Mouse (Mus musculus): ENCODE measurements at regions not wholly inside any gene's neighbourhood (a gene's known extent, or its start where the extent isn't known, plus 50 kb on each side); places are given as distances from the start of the nearest gene placed in this dataset.

GRCm38 (mm10) chr2:138640654-138641053 is 384.3 kb downstream of the Btbd3 start:
- DNase-seq (ENCODE audit: low spot score in 2 of 2): no peak

- DNase-seq (ENCODE audit: low spot score in 2 of 2): no peak
Observed at GRCm38 (mm10) chr2:138641335-138641734, 385.0 kb downstream of the Btbd3 start.

- DNase-seq (ENCODE audit: low spot score in 2 of 2): no peak
Observed at GRCm38 (mm10) chr2:138648616-138649015, 392.3 kb downstream of the Btbd3 start.

GRCm38 (mm10) chr2:138659376-138659775 is 403.0 kb downstream of the Btbd3 start:
- DNase-seq (ENCODE audit: low spot score in 2 of 2): no peak

- DNase-seq (ENCODE audit: low spot score in 2 of 2): no peak
Observed at GRCm38 (mm10) chr2:138670307-138670706, 413.9 kb downstream of the Btbd3 start.

- DNase-seq (ENCODE audit: low spot score in 2 of 2): no peak
Observed at GRCm38 (mm10) chr2:138674801-138675200, 418.4 kb downstream of the Btbd3 start.

- DNase-seq (ENCODE audit: low spot score in 2 of 2): no peak
Observed at GRCm38 (mm10) chr2:138675229-138676065, 419.1 kb downstream of the Btbd3 start.

GRCm38 (mm10) chr2:138688140-138688871 is 431.9 kb downstream of the Btbd3 start:
- DNase-seq (ENCODE audit: low spot score in 2 of 2): no peak

GRCm38 (mm10) chr2:138689497-138689896 is 433.1 kb downstream of the Btbd3 start:
- DNase-seq (ENCODE audit: low spot score in 2 of 2): no peak

- DNase-seq (ENCODE audit: low spot score in 2 of 2): no peak
Observed at GRCm38 (mm10) chr2:138702783-138703182, 446.4 kb downstream of the Btbd3 start.

GRCm38 (mm10) chr2:138703943-138704541 is 447.7 kb downstream of the Btbd3 start:
- no peak for DNase-seq (ENCODE audit: low spot score in 2 of 2)

GRCm38 (mm10) chr2:138708763-138709162 is 452.4 kb downstream of the Btbd3 start:
- DNase-seq (ENCODE audit: low spot score in 2 of 2): no peak

- DNase-seq (ENCODE audit: low spot score in 2 of 2): no peak
Observed at GRCm38 (mm10) chr2:138733846-138734245, 477.5 kb downstream of the Btbd3 start.

- no peak for DNase-seq (ENCODE audit: low spot score in 2 of 2)
Observed at GRCm38 (mm10) chr2:138744806-138745205, 488.4 kb downstream of the Btbd3 start.

GRCm38 (mm10) chr2:138760439-138760963 is 504.1 kb downstream of the Btbd3 start:
- no peak for DNase-seq (ENCODE audit: low spot score in 2 of 2)

- DNase-seq (ENCODE audit: low spot score in 2 of 2): no peak
Observed at GRCm38 (mm10) chr2:138761400-138761799, 505.0 kb downstream of the Btbd3 start.

- DNase-seq (ENCODE audit: low spot score in 2 of 2): no peak
Observed at GRCm38 (mm10) chr2:138766275-138766842, 510.0 kb downstream of the Btbd3 start.

GRCm38 (mm10) chr2:138783781-138784180 is 527.4 kb downstream of the Btbd3 start:
- DNase-seq (ENCODE audit: low spot score in 2 of 2): no peak

GRCm38 (mm10) chr2:138792711-138793450 is 536.5 kb downstream of the Btbd3 start:
- DNase-seq (ENCODE audit: low spot score in 2 of 2): no peak

- no peak for DNase-seq (ENCODE audit: low spot score in 2 of 2)
Observed at GRCm38 (mm10) chr2:138806196-138806595, 549.8 kb downstream of the Btbd3 start.

GRCm38 (mm10) chr2:138809767-138810166 is 553.4 kb downstream of the Btbd3 start:
- no peak for DNase-seq (ENCODE audit: low spot score in 2 of 2)

Data from spleen, postnatal 14 days (tissue).